Mouse (Mus musculus) kidney, adult 2 months (tissue): ENCODE results near the gene H2-M10.4. TPM values are rescaled to one million over a fixed set of nuclear protein-coding genes. Genes with fewer than 3 reads are reported as not detected.
"Not testable (repeated sequence)": the region's sequence is repeated elsewhere in the genome, so short reads cannot be mapped to it uniquely, and the experiment has no call there.

Experiments
- DNase-seq: peaks from one replicate; pipeline ENCODE4 v3.0.0; 2021
- H3K27ac ChIP-seq: fragments of 200-500 bp; 2 replicates; pipeline ENCODE4 v1.5.1; 2012; ENCODE audit warnings: low read depth, low read length, control low read depth, inconsistent platforms; ENCODE audit not compliant: insufficient read depth
- H3K27me3 ChIP-seq: fragments of 200-500 bp; replicated peaks from 2 replicates; pipeline ENCODE4 v1.6.1; 2012; ENCODE audit warnings: mild to moderate bottlenecking, moderate library complexity, low read length, inconsistent platforms; ENCODE audit not compliant: control insufficient read depth, insufficient read depth
- H3K36me3 ChIP-seq: fragments of 200-500 bp; 2 replicates; pipeline ENCODE4 v1.6.1; 2012; ENCODE audit warnings: mild to moderate bottlenecking, moderate library complexity, low read length, inconsistent platforms; ENCODE audit not compliant: control insufficient read depth, insufficient read depth
- H3K4me1 ChIP-seq: fragments of 200-500 bp; 2 replicates; pipeline ENCODE4 v1.6.1; 2011; ENCODE audit warnings: low read length; ENCODE audit not compliant: control insufficient read depth, insufficient read depth
- H3K4me3 ChIP-seq: fragments of 200-500 bp; 2 replicates; pipeline ENCODE4 v1.5.1; 2011; ENCODE audit warnings: mild to moderate bottlenecking, low read depth, low read length, control low read depth; ENCODE audit not compliant: insufficient read depth
- CTCF ChIP-seq: fragments of 200-500 bp; conservative IDR thresholded peaks from 2 replicates; pipeline ENCODE4 v1.5.1; 2011; ENCODE audit warnings: low read depth, mild to moderate bottlenecking, control low read depth, low read length, moderate library complexity, mixed read lengths; ENCODE audit not compliant: insufficient read depth, insufficient read length
- POLR2A ChIP-seq: fragments of 200-500 bp; IDR thresholded peaks from one replicate; pipeline ENCODE4 v1.6.1; 2011; ENCODE audit warnings: low read depth, low read length, control low read depth
- WGBS: fragments of 180-500 bp; shearing (Covaris S2); methylation state at CpG from one replicate; pipeline ENCODE4 v1.1.7; 2018; 5-methylcytosine and 5-hydroxymethylcytosine counted together
- polyA plus RNA-seq: library from polyadenylated mRNA; depleted of rRNA; stranded (reverse); fragments of >200 nt; gene quantifications from 2 replicates; pipeline ENCODE4 v1.2.3, GENCODE M21; 2012; rRNA removed

H2-M10.4 gene
- not detected in 2 replicates for polyA plus RNA-seq

- TF ChIP-seq CTCF: no peak
- TF ChIP-seq POLR2A: no peak
- WGBS: 90% methylated on average over 7 of the region's 7 CpGs
- Histone ChIP-seq H3K27ac (no peak within 1 kb of the TSS), H3K4me3 (no peak within 1 kb of the TSS), H3K4me1 (no peaks in the 10 kb centered on the region), H3K27me3 (no peaks in the 10 kb centered on the region), H3K36me3 (no peaks in the 10 kb centered on the region)
- DNase-seq: no peak
Observed at GRCm38 (mm10) chr17:36462234-36462633, at the start of gene H2-M10.4. Gene H2-M10.4 (minus strand): TSS chr17:36462334.

GRCm38 (mm10) chr17:36503910-36504309 is 41.8 kb upstream of the H2-M10.4 start:
- Histone ChIP-seq H3K36me3 (no peaks in the 10 kb centered on the region), H3K4me3 (no peak overlapping the region), H3K27ac (no peak overlapping the region), H3K27me3 (no peaks in the 10 kb centered on the region), H3K4me1 (no peaks in the 10 kb centered on the region)
- DNase-seq: no peak
- no peak for TF ChIP-seq CTCF
- TF ChIP-seq POLR2A: no peak

GRCm38 (mm10) chr17:36500435-36500834 is 38.3 kb upstream of the H2-M10.4 start:
- Histone ChIP-seq H3K4me1 (no peaks in the 10 kb centered on the region), H3K4me3 (no peak overlapping the region), H3K27ac (no peak overlapping the region), H3K36me3 (no peaks in the 10 kb centered on the region), H3K27me3 (no peaks in the 10 kb centered on the region)
- TF ChIP-seq POLR2A (no peak), CTCF (no peak)
- WGBS: 50% methylated on average over 1 of the region's 1 CpGs
- no peak for DNase-seq

- H3K27me3 ChIP-seq, H3K4me1 ChIP-seq, H3K36me3 ChIP-seq, H3K4me3 ChIP-seq, H3K27ac ChIP-seq, DNase-seq: not testable (repeated sequence)
- WGBS: 95% methylated on average over 16 of the region's 16 CpGs
Observed at GRCm38 (mm10) chr17:36488181-36488580, 26.0 kb upstream of the H2-M10.4 start.

- Histone ChIP-seq H3K4me1 (no peaks in the 10 kb centered on the region), H3K27me3 (no peaks in the 10 kb centered on the region), H3K27ac (no peak overlapping the region), H3K4me3 (no peak overlapping the region), H3K36me3 (no peaks in the 10 kb centered on the region)
- DNase-seq: no peak
- no peak for TF ChIP-seq POLR2A
- TF ChIP-seq CTCF: no peak
- 59% methylated on average over 1 of the region's 1 CpGs for WGBS
Observed at GRCm38 (mm10) chr17:36486687-36487230, 24.6 kb upstream of the H2-M10.4 start.

- Histone ChIP-seq H3K4me1 (no peaks in the 10 kb centered on the region), H3K27ac (no peak overlapping the region), H3K27me3 (no peaks in the 10 kb centered on the region), H3K4me3 (no peak overlapping the region), H3K36me3 (no peaks in the 10 kb centered on the region)
- DNase-seq: no peak
- 83% methylated on average over 3 of the region's 3 CpGs for WGBS
- TF ChIP-seq CTCF (no peak), POLR2A (no peak)
Observed at GRCm38 (mm10) chr17:36483865-36484264, 21.7 kb upstream of the H2-M10.4 start.

GRCm38 (mm10) chr17:36456260-36456659 is 5.9 kb downstream of the H2-M10.4 start:
- H3K36me3 ChIP-seq: no peaks in the 10 kb centered on the region
- no peak for DNase-seq
- no peaks in the 10 kb centered on the region for H3K27me3 ChIP-seq
- H3K27ac ChIP-seq: no peak overlapping the region
- no peak overlapping the region for H3K4me3 ChIP-seq
- 63% methylated on average over 4 of the region's 4 CpGs for WGBS
- H3K4me1 ChIP-seq: no peaks in the 10 kb centered on the region
- TF ChIP-seq CTCF: no peak
- TF ChIP-seq POLR2A: no peak

- H3K27me3 ChIP-seq: no peaks in the 10 kb centered on the region
- 73% methylated on average over 2 of the region's 2 CpGs for WGBS
- no peak overlapping the region for H3K4me3 ChIP-seq
- no peaks in the 10 kb centered on the region for H3K36me3 ChIP-seq
- H3K27ac ChIP-seq: no peak overlapping the region
- H3K4me1 ChIP-seq: no peaks in the 10 kb centered on the region
- peak; percentile 5 for DNase-seq
- no peak for TF ChIP-seq POLR2A
- no peak for TF ChIP-seq CTCF
Observed at GRCm38 (mm10) chr17:36431411-36431810, 30.7 kb downstream of the H2-M10.4 start.
